Mouse (Mus musculus): Measurements from ENCODE around the gene Hist1h2be.
A peak's percentile ranks its signal among the peaks of the same experiment; 100 is the strongest.

DNA sequence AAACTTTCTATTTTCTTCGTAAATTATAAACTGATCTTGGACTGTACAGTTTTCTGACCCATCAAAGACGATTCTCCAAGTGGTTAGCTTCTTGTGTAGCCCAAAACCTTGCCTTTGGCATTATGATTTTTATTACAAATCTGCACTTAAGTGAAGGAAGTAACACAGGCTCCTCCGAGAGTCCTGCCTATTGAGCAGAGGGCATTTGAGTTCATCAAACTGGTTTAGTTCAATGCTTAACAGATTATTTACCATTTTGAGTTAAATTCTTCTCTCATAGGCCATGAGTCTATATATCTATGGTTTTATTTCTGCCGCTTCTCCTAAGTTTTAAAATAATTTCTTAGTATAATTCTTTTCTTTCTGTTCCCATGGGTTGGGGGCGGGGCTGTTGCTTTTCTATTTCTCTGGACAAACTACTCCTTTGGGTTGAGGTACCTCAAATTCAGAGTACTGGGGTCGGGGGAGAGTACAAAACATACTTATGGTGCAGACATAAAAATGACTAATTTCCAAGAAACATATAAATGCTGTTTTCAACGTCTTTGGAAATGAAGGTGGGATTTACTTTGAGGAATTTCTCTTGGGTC is 2.0 kb upstream of the Hist1h2be start:
- no peak for TF ChIP-seq CTCF (IDR thresholded peaks at IDR 0.05)
- TF ChIP-seq EP300 (IDR thresholded peaks at IDR 0.05), result peak; percentile 20; the same call in 1 of the 2 replicates
